In the genomic region with DNA sequence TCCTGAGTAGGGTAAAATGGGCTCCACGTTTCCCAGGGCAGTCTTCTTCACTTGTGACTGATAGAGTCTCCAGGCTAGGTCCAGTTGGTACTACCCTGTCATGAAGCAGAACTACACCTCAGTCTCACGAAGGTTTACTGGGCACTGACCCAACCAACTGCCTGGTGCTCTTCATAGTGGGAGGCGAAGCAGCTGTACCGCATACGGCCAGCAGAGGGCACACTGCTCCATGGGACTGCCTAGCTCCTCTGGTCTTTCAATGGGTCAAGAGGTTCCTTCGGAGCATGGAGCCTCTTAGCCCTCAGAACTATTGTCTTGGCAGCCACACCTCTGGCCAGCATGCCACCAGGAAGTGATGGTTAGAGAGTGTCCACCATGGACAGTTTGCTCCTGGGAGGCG, we compare ENCODE assay signal across 9 mouse cellular contexts. TPM values are rescaled to one million over a fixed set of nuclear protein-coding genes. Genes with fewer than 3 reads are reported as not detected.
DNase-seq lines count a peak whose midpoint lies in the region; ATAC-seq and TF ChIP-seq lines count a peak whose summit lies in the region.
"Had no signal": no experiment of that assay in that cellular context is flagged by ENCODE, and none has a peak within 500 bp of the region (broad histone marks: within the 10 kb centered on the region; RNA-seq: fewer than 3 reads in every experiment).

No protein-coding gene starts in this region.

- H3K27me3 ChIP-seq in embryonic facial prominence, embryonic 11.5 days (ENCODE audit: control insufficient read depth, insufficient read depth, low read length) = no peaks in the 10 kb centered on the region
- no peaks in the 10 kb centered on the region for H3K27me3 ChIP-seq in liver, postnatal 0 days (ENCODE audit: insufficient read depth, low read length)
- H3K27me3 ChIP-seq in neural tube, embryonic 15.5 days (replicated peaks) = peaks cover 16% of the 10 kb centered on the region; the same call in 1 of the 2 replicates
- H3K27me3 ChIP-seq: embryonic facial prominence, embryonic 13.5 days had no signal

- TF ChIP-seq EP300 in liver, postnatal 0 days (IDR thresholded peaks at IDR 0.05; ENCODE audit: low read depth) = no peak

- peak; percentile 83 for DNase-seq in CD4-positive, CD25-positive, alpha-beta regulatory T cell, adult 2 months (ENCODE audit: low read depth, low spot score)
- peak; percentile 88 to 92 for DNase-seq in adrenal gland, postnatal 36 days
- DNase-seq in embryonic facial prominence, embryonic 11.5 days (ENCODE audit: low spot score) = peak; percentile 86
- peak; percentile 88 for DNase-seq in heart, adult 8-10 months (ENCODE audit: low spot score)
- DNase-seq in kidney, postnatal 25 days = peak; percentile 88 to 95
- DNase-seq in liver, postnatal 0 days = peak; percentile 83
- peak; percentile 77 for DNase-seq in testis, postnatal 14 days (ENCODE audit: low spot score)

- peak; percentile 98 for TF ChIP-seq CTCF in liver, postnatal 0 days (IDR thresholded peaks at IDR 0.05; ENCODE audit: low read depth)

- H3K9me3 ChIP-seq in embryonic facial prominence, embryonic 11.5 days (replicated peaks; ENCODE audit: control insufficient read depth, low read length) = no peaks in the 10 kb centered on the region
- no peaks in the 10 kb centered on the region for H3K9me3 ChIP-seq in liver, postnatal 0 days (ENCODE audit: low read length)
- no peaks in the 10 kb centered on the region for H3K9me3 ChIP-seq in neural tube, embryonic 15.5 days (replicated peaks)
- H3K9me3 ChIP-seq: embryonic facial prominence, embryonic 13.5 days had no signal

- H3K4me3 ChIP-seq in embryonic facial prominence, embryonic 11.5 days (ENCODE audit: low read depth, low read length) = no peak overlapping the region
- H3K4me3 ChIP-seq in liver, postnatal 0 days (ENCODE audit: low read depth, low read length) = no peak overlapping the region
- H3K4me3 ChIP-seq in neural tube, embryonic 15.5 days (replicated peaks) = no peak overlapping the region

- no peaks in the 10 kb centered on the region for H3K4me1 ChIP-seq in embryonic facial prominence, embryonic 11.5 days (ENCODE audit: control insufficient read depth, insufficient read depth, low read length)
- H3K4me1 ChIP-seq in liver, postnatal 0 days (ENCODE audit: insufficient read depth) = no peaks in the 10 kb centered on the region
- H3K4me1 ChIP-seq in neural tube, embryonic 15.5 days = no peaks in the 10 kb centered on the region

- no peaks in the 10 kb centered on the region for H3K36me3 ChIP-seq in embryonic facial prominence, embryonic 11.5 days (replicated peaks; ENCODE audit: control insufficient read depth, insufficient read depth, low read depth, low read length)
- H3K36me3 ChIP-seq in liver, postnatal 0 days (replicated peaks; ENCODE audit: insufficient read depth, low read length) = no peaks in the 10 kb centered on the region
- H3K36me3 ChIP-seq in neural tube, embryonic 15.5 days = no peaks in the 10 kb centered on the region
- H3K36me3 ChIP-seq: embryonic facial prominence, embryonic 13.5 days had no signal

- no peak overlapping the region for H3K27ac ChIP-seq in embryonic facial prominence, embryonic 11.5 days (replicated peaks; ENCODE audit: low read depth, low read length)
- H3K27ac ChIP-seq in liver, postnatal 0 days (ENCODE audit: low read depth) = no peak overlapping the region
- no peak overlapping the region for H3K27ac ChIP-seq in neural tube, embryonic 15.5 days (replicated peaks)
- H3K27ac ChIP-seq: embryonic facial prominence, embryonic 13.5 days had no signal

- H3K4me2 ChIP-seq in embryonic facial prominence, embryonic 11.5 days (ENCODE audit: low read depth, low read length) = no peak overlapping the region
- H3K4me2 ChIP-seq in liver, postnatal 0 days (ENCODE audit: low read depth, low read length) = no peak overlapping the region
- no peak overlapping the region for H3K4me2 ChIP-seq in neural tube, embryonic 15.5 days

- 14% methylated on average over 7 of the region's 7 CpGs for WGBS in embryonic facial prominence, embryonic 11.5 days
- WGBS in liver, postnatal 0 days (ENCODE audit: insufficient replicate concordance) = 13% methylated on average over 7 of the region's 7 CpGs
- 13% methylated on average over 7 of the region's 7 CpGs for WGBS in neural tube, embryonic 15.5 days

- no peak overlapping the region for H3K9ac ChIP-seq in embryonic facial prominence, embryonic 11.5 days (replicated peaks; ENCODE audit: low read length)
- no peak overlapping the region for H3K9ac ChIP-seq in liver, postnatal 0 days (replicated peaks)
- no peak overlapping the region for H3K9ac ChIP-seq in neural tube, embryonic 15.5 days (replicated peaks)

- ATAC-seq in embryonic facial prominence, embryonic 11.5 days (replicated peaks; ENCODE audit: insufficient number of reproducible peaks, low FRiP score, low TSS enrichment, low read depth) = no peak
- ATAC-seq in liver, postnatal 0 days = no peak
- ATAC-seq in neural tube, embryonic 15.5 days (ENCODE audit: low FRiP score) = peak; percentile 46; the same call in 1 of the 2 replicates

RNA-seq across cellular contexts. Expression of gene Aspg, which starts 7.2 kb away (rescaled TPM):
- total RNA-seq in adrenal gland, postnatal 36 days (2021) = 10 to 100 TPM; 23.9 to 38.3 TPM
- polyA plus RNA-seq in embryonic facial prominence, embryonic 11.5 days (2014; fragmentation: Nextera tagmentation; extraction: Ambion mirVana) = 0.18 and 0.31 TPM in 2 replicates
- under 1 TPM in 2 of 4 experiments, not detected in 2; 0.44 to 0.62 TPM for total RNA-seq in heart, adult 8-10 months (2022)
- 12.6 and 14.8 TPM in 2 replicates for polyA plus RNA-seq in liver, postnatal 0 days (2015; fragmentation: Nextera tagmentation; extraction: Ambion mirVana)
- 0.84 and 3.3 TPM in 2 replicates for polyA plus RNA-seq in neural tube, embryonic 15.5 days (2015; fragmentation: Nextera tagmentation; extraction: Ambion mirVana)

RNA-seq across cellular contexts. Expression of gene Kif26a, which starts 32.3 kb away (rescaled TPM):
- 1 to 10 TPM; 4.9 to 9.5 TPM for total RNA-seq in adrenal gland, postnatal 36 days (2021)
- 1.8 and 2.6 TPM in 2 replicates for polyA plus RNA-seq in embryonic facial prominence, embryonic 11.5 days (2014; fragmentation: Nextera tagmentation; extraction: Ambion mirVana)
- total RNA-seq in heart, adult 8-10 months (2022) = 10 to 100 TPM in 3 of 4 experiments, 1 to 10 TPM in 1; 9.2 to 13.4 (median 12.3) TPM
- polyA plus RNA-seq in liver, postnatal 0 days (2015; fragmentation: Nextera tagmentation; extraction: Ambion mirVana) = 0.14 and 0.17 TPM in 2 replicates
- polyA plus RNA-seq in neural tube, embryonic 15.5 days (2015; fragmentation: Nextera tagmentation; extraction: Ambion mirVana) = 4.0 and 4.2 TPM in 2 replicates
